ENCODE assay signal across 12 mouse cellular contexts in the genomic region with DNA sequence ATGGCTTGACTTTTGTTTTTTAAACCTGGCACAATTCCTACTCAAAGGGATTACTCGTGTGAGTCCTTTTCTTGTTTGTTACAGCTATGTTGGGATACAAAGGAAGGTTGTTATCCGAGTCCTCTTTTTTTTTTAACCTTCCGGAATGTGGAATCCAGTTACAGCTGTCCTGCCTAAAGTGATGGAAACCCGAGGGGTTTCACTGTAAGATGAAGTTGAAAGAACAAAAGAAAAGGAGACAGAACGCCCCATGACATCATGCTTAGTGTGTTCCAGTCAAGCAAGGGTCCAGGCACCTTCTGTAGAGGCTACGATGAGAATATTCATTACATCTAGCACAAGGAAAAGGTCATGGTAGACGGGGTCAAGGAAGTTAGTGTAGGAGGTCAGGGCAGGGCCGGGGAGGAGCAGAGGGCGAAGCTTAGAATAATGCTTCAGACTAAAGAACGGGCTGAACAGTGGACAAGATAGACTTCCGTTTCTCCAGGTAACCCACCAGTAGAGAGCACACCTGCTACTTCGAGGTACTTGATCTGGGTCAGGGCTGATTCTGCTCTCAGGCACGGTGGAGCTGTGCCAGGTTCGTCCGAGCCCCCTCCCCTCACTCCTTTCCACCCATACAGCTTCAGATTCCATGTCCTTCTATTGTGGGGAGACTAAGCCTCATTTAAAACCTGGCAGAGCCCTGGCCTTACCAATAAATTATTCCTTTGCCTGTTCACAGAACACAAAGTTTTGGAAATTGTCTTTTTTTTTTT. TPM values are rescaled to one million over a fixed set of nuclear protein-coding genes. Genes with fewer than 3 reads are reported as not detected.
A peak's percentile ranks its signal among the peaks of the same experiment; 100 is the strongest.
DNase-seq lines count a peak whose midpoint lies in the region; ATAC-seq lines count a peak whose summit lies in the region.
"Had no signal": no experiment of that assay in that cellular context is flagged by ENCODE, and none has a peak within 500 bp of the region (broad histone marks: within the 10 kb centered on the region; RNA-seq: fewer than 3 reads in every experiment).

No protein-coding gene starts in this region.

- 47% methylated on average over 15 of the region's 15 CpGs for WGBS in neural tube, embryonic 15.5 days
- 29% methylated on average over 15 of the region's 15 CpGs for WGBS in forebrain, embryonic 12.5 days
- WGBS in midbrain, embryonic 16.5 days: 31% methylated on average over 15 of the region's 15 CpGs
- 37% methylated on average over 15 of the region's 15 CpGs for WGBS in kidney, embryonic 15.5 days

- no peak overlapping the region for H3K4me2 ChIP-seq in neural tube, embryonic 15.5 days
- H3K4me2 ChIP-seq in forebrain, embryonic 12.5 days: peak overlapping the region; percentile 17; the same call in 1 of the 2 replicates
- peak overlapping the region; percentile 25 for H3K4me2 ChIP-seq in midbrain, embryonic 16.5 days (ENCODE audit: low read length)
- no peak overlapping the region for H3K4me2 ChIP-seq in kidney, embryonic 15.5 days
- H3K4me2 ChIP-seq: heart, embryonic 11.5 days; limb, embryonic 13.5 days; lung, embryonic 15.5 days had no signal

- DNase-seq in adrenal gland, postnatal 14 days: peak; percentile 10
- DNase-seq in adrenal gland, postnatal 10 days: no peak
- peak; percentile 19 for DNase-seq in neural tube, embryonic 10.5 days (ENCODE audit: extremely low spot score, low spot score)
- DNase-seq in frontal cortex, postnatal 25 days (ENCODE audit: low spot score in 2 of 2): no peak
- DNase-seq: spleen, adult 18-20 months had no signal

- ATAC-seq in neural tube, embryonic 15.5 days (ENCODE audit: low FRiP score): no peak
- ATAC-seq in forebrain, embryonic 12.5 days (ENCODE audit: low FRiP score): peak; percentile 34; the same call in 1 of the 2 replicates
- no peak for ATAC-seq in midbrain, embryonic 16.5 days
- no peak for ATAC-seq in kidney, embryonic 15.5 days (replicated peaks; ENCODE audit: low FRiP score)

- H3K36me3 ChIP-seq in neural tube, embryonic 15.5 days: no peaks in the 10 kb centered on the region
- H3K36me3 ChIP-seq in forebrain, embryonic 12.5 days (replicated peaks): no peaks in the 10 kb centered on the region; the same call in 1 of the 2 replicates
- no peaks in the 10 kb centered on the region for H3K36me3 ChIP-seq in midbrain, embryonic 16.5 days (ENCODE audit: control insufficient read depth, insufficient read depth, low read length)
- 0 out of 2 replicates have a peak, but pooled peaks cover 5% of the 10 kb centered on the region for H3K36me3 ChIP-seq in kidney, embryonic 15.5 days
- H3K36me3 ChIP-seq: lung, embryonic 15.5 days had no signal

- H3K4me1 ChIP-seq in neural tube, embryonic 15.5 days: peaks cover 21% of the 10 kb centered on the region
- H3K4me1 ChIP-seq in forebrain, embryonic 12.5 days: peaks cover 21% of the 10 kb centered on the region
- peaks cover 17% of the 10 kb centered on the region for H3K4me1 ChIP-seq in midbrain, embryonic 16.5 days (ENCODE audit: control insufficient read depth, insufficient read depth, low read length)
- H3K4me1 ChIP-seq in kidney, embryonic 15.5 days: peaks cover 4% of the 10 kb centered on the region; the same call in 1 of the 2 replicates
- H3K4me1 ChIP-seq: lung, embryonic 15.5 days had no signal

- H3K4me3 ChIP-seq in neural tube, embryonic 15.5 days (replicated peaks): no peak overlapping the region
- H3K4me3 ChIP-seq in forebrain, embryonic 12.5 days (replicated peaks): no peak overlapping the region
- no peak overlapping the region for H3K4me3 ChIP-seq in midbrain, embryonic 16.5 days (ENCODE audit: low read depth, low read length)
- H3K4me3 ChIP-seq in kidney, embryonic 15.5 days (replicated peaks): no peak overlapping the region
- H3K4me3 ChIP-seq: limb, embryonic 13.5 days; lung, embryonic 15.5 days had no signal

- H3K9ac ChIP-seq in neural tube, embryonic 15.5 days (replicated peaks): no peak overlapping the region
- no peak overlapping the region for H3K9ac ChIP-seq in forebrain, embryonic 12.5 days
- H3K9ac ChIP-seq in midbrain, embryonic 16.5 days (ENCODE audit: low read depth, low read length): peak overlapping the region; percentile 12; the same call in 1 of the 2 replicates
- no peak overlapping the region for H3K9ac ChIP-seq in kidney, embryonic 15.5 days
- H3K9ac ChIP-seq: limb, embryonic 13.5 days; lung, embryonic 15.5 days had no signal

- no peaks in the 10 kb centered on the region for H3K27me3 ChIP-seq in neural tube, embryonic 15.5 days (replicated peaks)
- H3K27me3 ChIP-seq in forebrain, embryonic 12.5 days: no peaks in the 10 kb centered on the region
- no peaks in the 10 kb centered on the region for H3K27me3 ChIP-seq in midbrain, embryonic 16.5 days (ENCODE audit: control insufficient read depth, insufficient read depth, low read depth, low read length)
- H3K27me3 ChIP-seq in kidney, embryonic 15.5 days: no peaks in the 10 kb centered on the region
- H3K27me3 ChIP-seq: lung, embryonic 15.5 days had no signal

- H3K9me3 ChIP-seq in neural tube, embryonic 15.5 days (replicated peaks): no peaks in the 10 kb centered on the region
- H3K9me3 ChIP-seq in forebrain, embryonic 12.5 days: no peaks in the 10 kb centered on the region
- no peaks in the 10 kb centered on the region for H3K9me3 ChIP-seq in midbrain, embryonic 16.5 days (replicated peaks; ENCODE audit: control insufficient read depth, low read length, poor library complexity, severe bottlenecking)
- H3K9me3 ChIP-seq in kidney, embryonic 15.5 days (replicated peaks): no peaks in the 10 kb centered on the region
- H3K9me3 ChIP-seq: limb, embryonic 13.5 days; lung, embryonic 15.5 days had no signal

- H3K27ac ChIP-seq in neural tube, embryonic 15.5 days (replicated peaks): no peak overlapping the region
- peak overlapping the region; percentile 31; the same call in 1 of the 2 replicates for H3K27ac ChIP-seq in forebrain, embryonic 12.5 days
- H3K27ac ChIP-seq in midbrain, embryonic 16.5 days (ENCODE audit: low read length): no peak overlapping the region
- H3K27ac ChIP-seq in kidney, embryonic 15.5 days: no peak overlapping the region
- H3K27ac ChIP-seq: limb, embryonic 13.5 days; lung, embryonic 15.5 days had no signal

RNA-seq across cellular contexts. Expression of a gene that starts 37.7 kb away (rescaled TPM):
- 20.5 and 22.9 TPM in 2 replicates for total RNA-seq in adrenal gland, postnatal 14 days (2021)
- 10 to 100 TPM; 16.6 to 18.1 TPM for total RNA-seq in adrenal gland, postnatal 10 days (2021)
- 13.9 and 14.6 TPM in 2 replicates for polyA plus RNA-seq in neural tube, embryonic 15.5 days (2015; fragmentation: Nextera tagmentation; extraction: Ambion mirVana)
- polyA plus RNA-seq in forebrain, embryonic 12.5 days (2016; fragmentation: Nextera tagmentation; extraction: Ambion mirVana): 16.4 TPM in 2 replicates
- 17.5 and 18.5 TPM in 2 replicates for polyA plus RNA-seq in midbrain, embryonic 16.5 days (2015; fragmentation: Nextera tagmentation; extraction: Ambion mirVana)
- 16.9 and 17.1 TPM in 2 replicates for polyA plus RNA-seq in kidney, embryonic 15.5 days (2015; fragmentation: Nextera tagmentation; extraction: Ambion mirVana)

Comparison
In these comparisons a context has a peak if more than half of its experiments do, and no peak if none do; other contexts are left out.
1. DNase-seq: peak in adrenal gland, postnatal 14 days (single experiment) and neural tube, embryonic 10.5 days (single experiment); none in adrenal gland, postnatal 10 days (single experiment) and frontal cortex, postnatal 25 days (0 of 2).
2. H3K4me2 ChIP-seq: peak in forebrain, embryonic 12.5 days (single experiment) and midbrain, embryonic 16.5 days (single experiment); none in neural tube, embryonic 15.5 days (single experiment) and kidney, embryonic 15.5 days (single experiment).